Mouse (Mus musculus) heart, embryonic 14.5 days (tissue): ENCODE measurements at regions not wholly inside any gene's neighbourhood (a gene's known extent, or its start where the extent isn't known, plus 50 kb on each side); places are given as distances from the start of the nearest gene placed in this dataset.

Experiments
- ATAC-seq: fragments of 200-750 bp; cut with Nextera tagmentation; 2 replicates; pipeline ENCODE4 v1.8.0; 2017; ENCODE audit warnings: low read depth, moderate TSS enrichment; ENCODE audit not compliant: insufficient number of reproducible peaks, insufficient read depth, low FRiP score
- H3K27ac ChIP-seq, 2 experiments: fragments of 200-500 bp in 1 of 2; fragments of 300-500 bp in 1 of 2; sonication (generic) in 1 of 2; replicated peaks in 1 of 2; 2 replicates each; pipeline ENCODE4 v1.5.1; 2012 to 2014; ENCODE audit warnings: low read depth in 2 of 2, low read length in 2 of 2, control low read depth in 1 of 2, mild to moderate bottlenecking in 1 of 2, mixed read lengths in 1 of 2; ENCODE audit not compliant: control insufficient read depth in 1 of 2, insufficient read depth in 1 of 2
- H3K27me3 ChIP-seq: fragments of 300-500 bp; sonication (generic); 2 replicates; pipeline ENCODE4 v1.6.1; 2014; ENCODE audit warnings: mild to moderate bottlenecking, low read length, control low read depth; ENCODE audit not compliant: control insufficient read depth, insufficient read depth
- H3K36me3 ChIP-seq: fragments of 300-500 bp; sonication (generic); 2 replicates; pipeline ENCODE4 v1.6.1; 2014; ENCODE audit warnings: mild to moderate bottlenecking, control low read depth, low read length, mixed read lengths; ENCODE audit not compliant: control insufficient read depth, insufficient read depth
- H3K4me1 ChIP-seq, 2 experiments: fragments of 200-500 bp in 1 of 2; fragments of 300-500 bp in 1 of 2; sonication (generic) in 1 of 2; 2 replicates each; pipeline ENCODE4 v1.6.1; 2012 to 2014; ENCODE audit warnings: low read length in 2 of 2, control low read depth in 1 of 2, mixed read lengths in 1 of 2; ENCODE audit not compliant: control insufficient read depth in 2 of 2, insufficient read depth in 2 of 2
- H3K4me2 ChIP-seq: fragments of 300-500 bp; sonication (generic); 2 replicates; pipeline ENCODE4 v1.6.1; 2014; ENCODE audit warnings: mild to moderate bottlenecking, low read length
- H3K4me3 ChIP-seq, 2 experiments: fragments of 200-500 bp in 1 of 2; fragments of 300-500 bp in 1 of 2; sonication (generic) in 1 of 2; 2 replicates each; pipeline ENCODE4 v1.5.1; 2012 to 2014; ENCODE audit warnings: low read length in 2 of 2, mild to moderate bottlenecking in 2 of 2, control low read depth in 1 of 2, low read depth in 1 of 2, moderate library complexity in 1 of 2; ENCODE audit not compliant: control insufficient read depth in 1 of 2, insufficient read depth in 1 of 2
- H3K9ac ChIP-seq: fragments of 300-500 bp; sonication (generic); 2 replicates; pipeline ENCODE4 v1.6.1; 2014; ENCODE audit warnings: mild to moderate bottlenecking, low read length
- H3K9me3 ChIP-seq: fragments of 300-500 bp; sonication (generic); 2 replicates; pipeline ENCODE4 v1.6.1; 2016; ENCODE audit warnings: low read length, control low read depth; ENCODE audit not compliant: control insufficient read depth
- WGBS: fragments of 180-500 bp; shearing (Covaris S2); extraction: QIAGEN DNeasy Blood & Tissue Kit; methylation state at CpG from one replicate; pipeline ENCODE4 v1.1.7; 2014; 5-methylcytosine and 5-hydroxymethylcytosine counted together

GRCm38 (mm10) chr2:30525295-30525694 is 51.3 kb upstream of the Ier5l start:
- Histone ChIP-seq H3K9ac (no peak overlapping the region), H3K36me3 (no peaks in the 10 kb centered on the region), H3K4me2 (no peak overlapping the region), H3K4me1 (peaks cover 12 to 15% of the 10 kb centered on the region in 2 experiments), H3K4me3 (no peak overlapping the region), H3K9me3 (no peaks in the 10 kb centered on the region), H3K27ac (no peak overlapping the region), H3K27me3 (no peaks in the 10 kb centered on the region)
- 38% methylated on average over 9 of the region's 9 CpGs for WGBS
- ATAC-seq = no peak

GRCm38 (mm10) chr2:30525831-30526230 is 51.8 kb upstream of the Ier5l start:
- no peak for ATAC-seq
- Histone ChIP-seq H3K27me3 (no peaks in the 10 kb centered on the region), H3K9me3 (no peaks in the 10 kb centered on the region), H3K4me1 (peaks cover 12% of the 10 kb centered on the region in 2 experiments), H3K36me3 (no peaks in the 10 kb centered on the region), H3K27ac (no peak overlapping the region), H3K4me2 (no peak overlapping the region), H3K4me3 (no peak overlapping the region), H3K9ac (no peak overlapping the region)
- 36% methylated on average over 3 of the region's 3 CpGs for WGBS

- H3K9me3 ChIP-seq = no peaks in the 10 kb centered on the region
- H3K4me2 ChIP-seq = no peak overlapping the region
- no peak for ATAC-seq
- WGBS = 52% methylated on average over 4 of the region's 4 CpGs
- no peaks in the 10 kb centered on the region for H3K27me3 ChIP-seq
- peaks cover 12% of the 10 kb centered on the region in 2 experiments for H3K4me1 ChIP-seq
- no peaks in the 10 kb centered on the region for H3K36me3 ChIP-seq
- H3K9ac ChIP-seq = no peak overlapping the region
- H3K27ac ChIP-seq = no peak overlapping the region
- H3K4me3 ChIP-seq = no peak overlapping the region
Observed at GRCm38 (mm10) chr2:30527495-30527894, 53.5 kb upstream of the Ier5l start.

GRCm38 (mm10) chr2:30532948-30533347 is 58.9 kb upstream of the Ier5l start:
- Histone ChIP-seq H3K4me3 (no peak overlapping the region), H3K27me3 (no peaks in the 10 kb centered on the region), H3K27ac (no peak overlapping the region), H3K36me3 (no peaks in the 10 kb centered on the region), H3K9me3 (peaks cover 5% of the 10 kb centered on the region; the same call in 1 of the 2 replicates), H3K4me2 (no peak overlapping the region), H3K9ac (no peak overlapping the region), H3K4me1 (no peaks in the 10 kb centered on the region; a peak in 1 of 4 replicates)
- no peak for ATAC-seq

- Histone ChIP-seq H3K4me3 (no peak overlapping the region), H3K36me3 (no peaks in the 10 kb centered on the region), H3K27me3 (no peaks in the 10 kb centered on the region), H3K9me3 (peaks cover 5% of the 10 kb centered on the region; the same call in 1 of the 2 replicates), H3K27ac (no peak overlapping the region), H3K4me1 (no peaks in the 10 kb centered on the region; a peak in 1 of 4 replicates), H3K4me2 (no peak overlapping the region), H3K9ac (no peak overlapping the region)
- no peak for ATAC-seq
- WGBS = 93% methylated on average over 6 of the region's 6 CpGs
Observed at GRCm38 (mm10) chr2:30533367-30533766, 59.3 kb upstream of the Ier5l start.

GRCm38 (mm10) chr2:30534485-30534884 is 60.4 kb upstream of the Cstad start:
- Histone ChIP-seq H3K9ac (no peak overlapping the region), H3K27ac (no peak overlapping the region), H3K4me1 (no peaks in the 10 kb centered on the region; a peak in 1 of 4 replicates), H3K36me3 (no peaks in the 10 kb centered on the region), H3K9me3 (peaks cover 5% of the 10 kb centered on the region; the same call in 1 of the 2 replicates), H3K27me3 (no peaks in the 10 kb centered on the region), H3K4me2 (peak overlapping the region; percentile 16), H3K4me3 (no peak overlapping the region)
- no peak for ATAC-seq
- WGBS = 62% methylated on average over 10 of the region's 10 CpGs

- WGBS = 96% methylated on average over 1 of the region's 1 CpGs
- Histone ChIP-seq H3K27ac (no peak overlapping the region), H3K4me2 (no peak overlapping the region), H3K36me3 (no peaks in the 10 kb centered on the region), H3K9ac (no peak overlapping the region), H3K4me3 (no peak overlapping the region), H3K9me3 (no peaks in the 10 kb centered on the region), H3K27me3 (no peaks in the 10 kb centered on the region), H3K4me1 (peaks cover 10 to 15% of the 10 kb centered on the region in 2 experiments)
- ATAC-seq = no peak
Observed at GRCm38 (mm10) chr2:30539305-30539704, 55.5 kb upstream of the Cstad start.

GRCm38 (mm10) chr2:30541541-30541940 is 53.3 kb upstream of the Cstad start:
- 21% methylated on average over 4 of the region's 4 CpGs for WGBS
- H3K36me3 ChIP-seq = no peaks in the 10 kb centered on the region
- H3K9ac ChIP-seq = peak overlapping the region; percentile 56
- H3K9me3 ChIP-seq = no peaks in the 10 kb centered on the region
- H3K4me3 ChIP-seq = no peak overlapping the region
- peak overlapping the region; percentile 87 to 90 for H3K27ac ChIP-seq
- no peak overlapping the region for H3K4me2 ChIP-seq
- ATAC-seq = no peak
- no peaks in the 10 kb centered on the region for H3K27me3 ChIP-seq
- H3K4me1 ChIP-seq = peaks cover 21 to 28% of the 10 kb centered on the region in 2 experiments
